Mouse (Mus musculus): ENCODE data around the gene Ercc6l. TPM values are rescaled to one million over a fixed set of nuclear protein-coding genes. Genes with fewer than 3 reads are reported as not detected.
"Not testable (repeated sequence)": the region's sequence is repeated elsewhere in the genome, so short reads cannot be mapped to it uniquely, and the experiment has no call there.

Gene Ercc6l
- polyA plus RNA-seq, 1 experiment from 2014 or later, result 7.7 TPM

DNA sequence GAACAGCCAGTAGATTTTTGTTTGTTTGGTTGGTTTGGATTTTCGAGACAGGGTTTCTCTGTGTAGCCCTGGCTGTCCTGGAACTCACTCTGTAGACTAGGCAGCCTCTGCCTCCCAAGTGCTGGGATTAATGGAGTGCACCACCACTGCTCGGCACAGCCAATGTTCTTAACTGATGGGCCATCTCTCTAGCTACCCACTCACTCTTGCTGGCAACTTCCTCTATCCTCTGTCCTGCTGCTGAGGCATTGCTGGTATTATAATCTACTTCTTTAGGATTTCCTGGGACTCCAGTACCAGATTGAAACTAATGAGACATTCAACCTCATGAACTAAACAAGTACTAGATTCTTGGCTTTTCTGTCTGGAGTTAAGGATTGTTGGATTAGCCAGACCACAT is 3.6 kb upstream of the Ercc6l start:
- Histone ChIP-seq H3K9ac (ENCODE audit: low read length) (no peak overlapping the region), H3K27ac (replicated peaks in 1 of 2; ENCODE audit: control insufficient read depth in 1 of 2, insufficient read depth in 1 of 2, low read depth in 2 of 2, low read length in 2 of 2) (no peak overlapping the region), H3K9me3 (ENCODE audit: control insufficient read depth, low read length) (no peaks in the 10 kb centered on the region), H3K27me3 (ENCODE audit: control insufficient read depth, insufficient read depth, low read length) (no peaks in the 10 kb centered on the region), H3K4me1 (ENCODE audit: control insufficient read depth in 2 of 2, insufficient read depth in 2 of 2, low read length in 2 of 2) (no peaks in the 10 kb centered on the region), H3K36me3 (ENCODE audit: control insufficient read depth, insufficient read depth, low read length) (no peaks in the 10 kb centered on the region), H3K4me2 (ENCODE audit: low read length) (no peak overlapping the region), H3K4me3 (ENCODE audit: control insufficient read depth in 1 of 2, insufficient read depth in 1 of 2, low read depth in 1 of 2, low read length in 2 of 2) (no peak overlapping the region)
- WGBS, result 76% methylated on average over 2 of the region's 2 CpGs
- ATAC-seq (ENCODE audit: insufficient number of reproducible peaks, insufficient read depth, low FRiP score, low read depth), result no peak

DNA sequence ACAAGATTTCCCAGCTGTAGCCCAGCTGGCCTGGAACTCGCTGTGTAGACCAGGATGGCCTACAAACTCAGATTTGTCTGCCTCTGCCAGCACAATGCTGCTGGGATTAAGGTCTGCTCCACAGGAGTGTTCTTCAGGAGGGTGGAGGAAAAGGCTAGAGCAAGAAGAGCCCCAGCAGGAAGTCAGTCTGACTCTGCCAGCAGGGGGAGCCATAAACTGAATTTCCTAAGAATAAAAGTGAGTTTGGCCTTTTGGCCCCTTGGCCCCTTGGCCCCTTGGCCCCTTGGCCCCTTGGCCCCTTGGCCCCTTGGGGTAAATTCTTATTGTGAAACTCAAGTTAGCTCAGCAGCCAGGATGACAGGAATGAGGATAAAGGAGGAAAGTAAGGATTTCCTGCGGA is 2.9 kb upstream of the Ercc6l start:
- no peak for ATAC-seq (ENCODE audit: insufficient number of reproducible peaks, insufficient read depth, low FRiP score, low read depth)
- Histone ChIP-seq H3K9me3 (ENCODE audit: control insufficient read depth, low read length) (no peaks in the 10 kb centered on the region), H3K27ac (replicated peaks in 1 of 2; ENCODE audit: control insufficient read depth in 1 of 2, insufficient read depth in 1 of 2, low read depth in 2 of 2, low read length in 2 of 2) (no peak overlapping the region), H3K4me2 (ENCODE audit: low read length) (no peak overlapping the region), H3K4me3 (ENCODE audit: control insufficient read depth in 1 of 2, insufficient read depth in 1 of 2, low read depth in 1 of 2, low read length in 2 of 2) (no peak overlapping the region), H3K4me1 (ENCODE audit: control insufficient read depth in 2 of 2, insufficient read depth in 2 of 2, low read length in 2 of 2) (no peaks in the 10 kb centered on the region), H3K36me3 (ENCODE audit: control insufficient read depth, insufficient read depth, low read length) (no peaks in the 10 kb centered on the region), H3K9ac (ENCODE audit: low read length) (no peak overlapping the region), H3K27me3 (ENCODE audit: control insufficient read depth, insufficient read depth, low read length) (no peaks in the 10 kb centered on the region)
- 68% methylated on average over 2 of the region's 2 CpGs for WGBS

DNA sequence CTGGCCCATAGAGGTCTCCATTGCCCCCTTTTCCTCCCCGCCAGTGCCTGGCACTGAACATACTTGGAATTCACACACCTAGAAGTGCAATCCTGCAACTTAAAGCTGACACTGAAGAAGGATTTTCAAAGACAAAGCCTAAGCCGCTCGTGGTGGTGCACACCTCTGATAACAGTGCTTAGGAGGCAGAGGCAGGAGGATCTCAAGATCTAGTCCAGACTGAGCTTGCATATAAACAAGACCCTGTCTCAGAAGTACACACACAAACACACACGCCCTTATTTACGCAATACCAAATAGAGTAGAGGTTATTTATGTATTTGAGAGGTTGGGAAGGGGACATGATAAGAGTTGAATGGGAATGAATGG is 516 bp upstream of the Ercc6l start:
- H3K4me1 ChIP-seq (ENCODE audit: control insufficient read depth in 2 of 2, insufficient read depth in 2 of 2, low read length in 2 of 2), result no peaks in the 10 kb centered on the region
- ATAC-seq (ENCODE audit: insufficient number of reproducible peaks, insufficient read depth, low FRiP score, low read depth), result no peak
- H3K36me3 ChIP-seq (ENCODE audit: control insufficient read depth, insufficient read depth, low read length), result no peaks in the 10 kb centered on the region
- H3K27me3 ChIP-seq (ENCODE audit: control insufficient read depth, insufficient read depth, low read length), result no peaks in the 10 kb centered on the region
- H3K4me2 ChIP-seq (ENCODE audit: low read length), result peak overlapping the region; percentile 53
- WGBS, result 52% methylated on average over 5 of the region's 5 CpGs
- peak overlapping the region; percentile 64 for H3K9ac ChIP-seq (ENCODE audit: low read length)
- peak overlapping the region; percentile 53 to 58 for H3K4me3 ChIP-seq (ENCODE audit: control insufficient read depth in 1 of 2, insufficient read depth in 1 of 2, low read depth in 1 of 2, low read length in 2 of 2)
- peak overlapping the region; percentile 83 to 87 for H3K27ac ChIP-seq (replicated peaks in 1 of 2; ENCODE audit: control insufficient read depth in 1 of 2, insufficient read depth in 1 of 2, low read depth in 2 of 2, low read length in 2 of 2)
- H3K9me3 ChIP-seq (ENCODE audit: control insufficient read depth, low read length), result no peaks in the 10 kb centered on the region

DNA sequence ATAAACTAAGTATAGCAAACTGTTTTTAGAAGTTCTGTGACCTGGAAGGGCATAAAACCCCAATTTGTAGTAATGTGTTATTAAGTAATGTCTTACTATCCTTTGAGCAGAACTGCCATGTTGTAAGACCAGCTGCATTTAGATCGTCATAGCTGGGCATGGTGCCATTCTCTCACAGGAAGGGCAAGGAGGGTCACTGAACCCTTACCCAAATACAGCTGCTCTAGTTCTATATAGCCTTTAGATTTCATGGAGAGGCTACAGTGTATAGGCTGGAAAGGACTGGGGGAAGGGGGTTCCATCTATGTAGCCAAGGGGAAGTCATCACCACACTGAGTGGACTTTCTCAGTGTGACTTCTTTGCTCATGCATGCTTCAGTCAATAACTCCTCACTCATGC is 15.7 kb downstream of the Ercc6l start:
- ATAC-seq (ENCODE audit: insufficient number of reproducible peaks, insufficient read depth, low FRiP score, low read depth), result no peak
- Histone ChIP-seq H3K27me3 (ENCODE audit: control insufficient read depth, insufficient read depth, low read length) (no peaks in the 10 kb centered on the region), H3K9ac (ENCODE audit: low read length) (no peak overlapping the region), H3K9me3 (ENCODE audit: control insufficient read depth, low read length) (no peaks in the 10 kb centered on the region), H3K4me2 (ENCODE audit: low read length) (no peak overlapping the region), H3K4me1 (ENCODE audit: control insufficient read depth in 2 of 2, insufficient read depth in 2 of 2, low read length in 2 of 2) (no peaks in the 10 kb centered on the region), H3K27ac (replicated peaks in 1 of 2; ENCODE audit: control insufficient read depth in 1 of 2, insufficient read depth in 1 of 2, low read depth in 2 of 2, low read length in 2 of 2) (no peak overlapping the region), H3K4me3 (ENCODE audit: control insufficient read depth in 1 of 2, insufficient read depth in 1 of 2, low read depth in 1 of 2, low read length in 2 of 2) (no peak overlapping the region), H3K36me3 (ENCODE audit: control insufficient read depth, insufficient read depth, low read length) (peaks cover 35% of the 10 kb centered on the region)
- WGBS, result 69% methylated on average over 1 of the region's 1 CpGs

DNA sequence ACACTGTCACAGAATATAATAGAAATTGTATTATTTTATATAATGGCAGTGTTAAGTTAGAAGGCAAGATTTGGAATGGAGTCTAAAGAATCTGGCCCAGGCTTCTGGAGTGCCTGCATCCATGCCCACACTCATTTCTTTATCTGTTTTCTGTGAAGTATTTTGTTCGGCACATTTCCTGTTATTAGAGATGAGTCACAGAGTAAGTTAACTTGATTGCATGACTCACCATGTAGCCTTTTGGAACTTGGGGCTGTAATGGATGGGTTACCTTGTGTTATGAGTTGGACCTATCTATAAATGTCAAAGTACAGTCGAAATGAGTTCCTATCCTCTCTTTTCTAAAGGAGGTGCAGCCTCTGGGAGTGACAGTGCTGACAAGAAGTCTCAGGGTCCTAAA is 35.6 kb downstream of the Ercc6l start:
- H3K9me3 ChIP-seq (ENCODE audit: control insufficient read depth, low read length), result no peaks in the 10 kb centered on the region
- no peak for ATAC-seq (ENCODE audit: insufficient number of reproducible peaks, insufficient read depth, low FRiP score, low read depth)
- no peak overlapping the region for H3K4me3 ChIP-seq (ENCODE audit: control insufficient read depth in 1 of 2, insufficient read depth in 1 of 2, low read depth in 1 of 2, low read length in 2 of 2)
- WGBS, result 67% methylated on average over 2 of the region's 2 CpGs
- H3K9ac ChIP-seq (ENCODE audit: low read length), result no peak overlapping the region
- no peak overlapping the region for H3K4me2 ChIP-seq (ENCODE audit: low read length)
- H3K27ac ChIP-seq (replicated peaks in 1 of 2; ENCODE audit: control insufficient read depth in 1 of 2, insufficient read depth in 1 of 2, low read depth in 2 of 2, low read length in 2 of 2), result no peak overlapping the region
- H3K27me3 ChIP-seq (ENCODE audit: control insufficient read depth, insufficient read depth, low read length), result no peaks in the 10 kb centered on the region
- H3K4me1 ChIP-seq (ENCODE audit: control insufficient read depth in 2 of 2, insufficient read depth in 2 of 2, low read length in 2 of 2), result peaks cover 0 to 4% of the 10 kb centered on the region in 2 experiments; a peak in 1 of 4 replicates
- H3K36me3 ChIP-seq (ENCODE audit: control insufficient read depth, insufficient read depth, low read length), result peaks cover 33% of the 10 kb centered on the region

DNA sequence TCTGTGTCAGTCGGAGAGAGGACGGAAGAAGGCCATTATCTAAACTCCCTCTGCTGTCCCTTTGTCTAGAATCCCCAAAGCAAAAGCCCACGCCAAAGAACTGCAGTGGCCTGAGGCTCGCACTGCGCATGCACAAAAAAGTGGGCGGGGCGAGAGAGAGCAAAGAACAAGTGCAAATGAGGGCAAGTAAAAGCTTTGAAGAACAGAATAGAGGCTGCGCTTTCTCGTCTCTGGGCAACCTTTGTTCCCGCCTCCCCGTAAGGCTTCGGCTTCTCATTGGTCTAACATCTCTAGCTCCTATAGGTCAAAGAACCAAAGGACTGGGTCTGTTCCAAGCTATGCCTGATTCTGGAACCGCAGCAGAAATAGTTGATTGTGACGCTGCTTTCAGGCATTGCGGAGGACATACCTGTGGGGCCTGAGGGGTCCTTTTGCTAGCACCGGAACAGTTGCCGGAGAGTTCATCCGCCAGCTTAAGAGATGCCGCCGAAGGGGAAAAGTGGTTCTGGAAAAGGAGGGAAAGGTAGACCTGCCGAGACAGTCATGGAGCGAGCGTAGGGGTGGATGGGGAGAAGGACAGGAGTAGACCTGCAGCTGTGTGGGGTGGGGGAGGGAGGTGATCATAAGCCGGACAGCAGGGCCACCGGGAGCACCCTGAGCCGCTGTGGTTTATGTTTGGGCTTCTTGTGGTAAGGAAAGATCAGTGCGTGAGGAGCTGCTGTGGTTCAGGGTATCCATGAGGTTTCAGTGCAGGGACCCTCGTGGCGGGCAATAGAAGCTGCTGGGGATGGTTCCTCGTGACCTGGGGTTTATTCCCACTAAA is 37.6 kb downstream of the Ercc6l start, which contains the start of gene Pin4:
Gene Pin4 (plus strand): TSS at position 406 of the 823 bp plus-strand sequence.
- ATAC-seq (ENCODE audit: insufficient number of reproducible peaks, insufficient read depth, low FRiP score, low read depth), result peak; percentile 99
- no peaks in the 10 kb centered on the region for H3K9me3 ChIP-seq (ENCODE audit: control insufficient read depth, low read length)
- H3K27ac ChIP-seq (replicated peaks in 1 of 2; ENCODE audit: control insufficient read depth in 1 of 2, insufficient read depth in 1 of 2, low read depth in 2 of 2, low read length in 2 of 2), result peak within 1 kb of the TSS in 1 of 2 experiments; percentile 37; a peak in 2 of 4 replicates
- peaks cover 0 to 4% of the 10 kb centered on the region in 2 experiments; a peak in 1 of 4 replicates for H3K4me1 ChIP-seq (ENCODE audit: control insufficient read depth in 2 of 2, insufficient read depth in 2 of 2, low read length in 2 of 2)
- H3K27me3 ChIP-seq (ENCODE audit: control insufficient read depth, insufficient read depth, low read length), result no peaks in the 10 kb centered on the region
- peaks cover 18% of the 10 kb centered on the region for H3K36me3 ChIP-seq (ENCODE audit: control insufficient read depth, insufficient read depth, low read length)
- WGBS, result 13% methylated on average over 30 of the region's 30 CpGs
- peak within 1 kb of the TSS; percentile 69 for H3K4me2 ChIP-seq (ENCODE audit: low read length)
- H3K4me3 ChIP-seq (ENCODE audit: control insufficient read depth in 1 of 2, insufficient read depth in 1 of 2, low read depth in 1 of 2, low read length in 2 of 2), result peak within 1 kb of the TSS; percentile 64 to 76
- H3K9ac ChIP-seq (ENCODE audit: low read length), result peak within 1 kb of the TSS; percentile 80

DNA sequence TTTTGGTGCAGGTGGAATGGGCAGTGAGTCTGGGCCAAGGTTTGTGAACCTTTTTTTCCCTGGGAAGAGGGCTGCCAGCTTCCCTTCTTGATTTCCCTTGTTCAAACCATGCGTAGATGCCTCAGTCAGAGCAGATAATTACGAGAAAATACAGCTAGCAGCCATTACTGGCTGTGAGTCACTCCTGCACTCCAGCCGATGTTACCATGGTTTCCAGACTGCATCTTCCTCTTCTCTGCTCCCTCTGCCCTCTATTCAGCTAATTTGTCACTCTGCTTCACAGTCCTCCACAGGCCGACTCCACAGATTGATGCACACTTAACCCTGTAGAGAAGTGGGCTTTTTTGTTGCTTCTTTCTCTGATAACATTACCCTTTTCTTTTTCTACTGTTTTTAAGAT is 41.2 kb downstream of the Ercc6l start:
- Histone ChIP-seq H3K4me1 (ENCODE audit: control insufficient read depth in 2 of 2, insufficient read depth in 2 of 2, low read length in 2 of 2) (peaks cover 0 to 4% of the 10 kb centered on the region in 2 experiments; a peak in 1 of 4 replicates), H3K4me2 (ENCODE audit: low read length) (no peak overlapping the region), H3K9ac (ENCODE audit: low read length) (no peak overlapping the region), H3K9me3 (ENCODE audit: control insufficient read depth, low read length) (no peaks in the 10 kb centered on the region), H3K27ac (replicated peaks in 1 of 2; ENCODE audit: control insufficient read depth in 1 of 2, insufficient read depth in 1 of 2, low read depth in 2 of 2, low read length in 2 of 2) (no peak overlapping the region), H3K4me3 (ENCODE audit: control insufficient read depth in 1 of 2, insufficient read depth in 1 of 2, low read depth in 1 of 2, low read length in 2 of 2) (no peak overlapping the region), H3K36me3 (ENCODE audit: control insufficient read depth, insufficient read depth, low read length) (no peaks in the 10 kb centered on the region), H3K27me3 (ENCODE audit: control insufficient read depth, insufficient read depth, low read length) (no peaks in the 10 kb centered on the region)
- 53% methylated on average over 4 of the region's 4 CpGs for WGBS
- no peak for ATAC-seq (ENCODE audit: insufficient number of reproducible peaks, insufficient read depth, low FRiP score, low read depth)

DNA sequence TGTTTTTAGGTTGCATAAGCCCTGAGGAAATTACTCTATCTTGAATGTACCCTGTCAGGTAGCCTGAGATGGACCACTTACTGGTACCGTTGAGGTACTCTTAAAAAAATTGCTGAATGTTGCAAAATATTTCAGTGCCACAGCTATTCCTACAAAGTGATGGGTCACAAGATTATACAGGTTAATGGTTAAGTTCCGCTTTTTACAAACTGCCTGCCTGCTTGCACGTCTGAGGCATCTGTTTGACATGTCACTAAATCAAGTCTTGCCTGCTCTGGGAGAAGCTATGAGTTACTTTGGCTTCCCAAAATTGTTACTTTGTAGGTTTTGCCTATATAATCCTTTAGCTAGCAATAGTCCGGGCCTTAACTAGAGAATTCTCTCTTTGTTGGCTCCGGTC is 47.5 kb downstream of the Ercc6l start:
- ATAC-seq (ENCODE audit: insufficient number of reproducible peaks, insufficient read depth, low FRiP score, low read depth); H3K9ac ChIP-seq (ENCODE audit: low read length); H3K9me3 ChIP-seq (ENCODE audit: control insufficient read depth, low read length); H3K36me3 ChIP-seq (ENCODE audit: control insufficient read depth, insufficient read depth, low read length); H3K27ac ChIP-seq (replicated peaks in 1 of 2; ENCODE audit: control insufficient read depth in 1 of 2, insufficient read depth in 1 of 2, low read depth in 2 of 2, low read length in 2 of 2); H3K4me3 ChIP-seq (ENCODE audit: control insufficient read depth in 1 of 2, insufficient read depth in 1 of 2, low read depth in 1 of 2, low read length in 2 of 2); H3K4me2 ChIP-seq (ENCODE audit: low read length); H3K27me3 ChIP-seq (ENCODE audit: control insufficient read depth, insufficient read depth, low read length); H3K4me1 ChIP-seq (ENCODE audit: control insufficient read depth in 2 of 2, insufficient read depth in 2 of 2, low read length in 2 of 2): not testable (repeated sequence)
- 65% methylated on average over 5 of the region's 5 CpGs for WGBS

Measured in heart, embryonic 14.5 days (tissue).